Mouse (Mus musculus): ENCODE measurements at regions not wholly inside any gene's neighbourhood (a gene's known extent, or its start where the extent isn't known, plus 50 kb on each side); places are given as distances from the start of the nearest gene placed in this dataset.

- TF ChIP-seq POLR2A (IDR thresholded peaks at IDR 0.05; ENCODE audit: borderline replicate concordance, extremely low read depth, insufficient read depth, insufficient read length, poor library complexity, severe bottlenecking): no peak
- no peak for TF ChIP-seq CTCF (IDR thresholded peaks at IDR 0.05; ENCODE audit: borderline replicate concordance, extremely low read depth, insufficient read depth, insufficient read length)
These were observed 153.9 kb downstream of the Katnal1 start for GRCm38 (mm10) chr5:148775232-148775631.

Measured in brain, embryonic 14.5 days (tissue).